Mouse (Mus musculus) liver, embryonic 11.5 days (tissue): ENCODE measurements around the gene Slc44a5. TPM values are rescaled to one million over a fixed set of nuclear protein-coding genes. Genes with fewer than 3 reads are reported as not detected.
"Not testable (repeated sequence)": the region's sequence is repeated elsewhere in the genome, so short reads cannot be mapped to it uniquely, and the experiment has no call there.

ENCODE experiments used
- ATAC-seq: fragments of 200-750 bp; cut with Nextera tagmentation; replicated peaks from 2 replicates; pipeline ENCODE4 v1.8.0; 2017; ENCODE audit warnings: moderate number of reproducible peaks, mild to moderate bottlenecking, moderate TSS enrichment, moderate library complexity; ENCODE audit not compliant: low FRiP score
- DNase-seq: peaks from one replicate; pipeline ENCODE4 v3.0.0-alpha.2; 2017; ENCODE audit warnings: low spot score
- H3K27ac ChIP-seq: fragments of 300-500 bp; sonication (generic); 2 replicates; pipeline ENCODE4 v1.5.1; 2014; ENCODE audit warnings: mild to moderate bottlenecking, low read depth, low read length, control low read depth
- H3K27me3 ChIP-seq: fragments of 300-500 bp; sonication (generic); replicated peaks from 2 replicates; pipeline ENCODE4 v1.6.1; 2014; ENCODE audit warnings: low read length, mixed read lengths; ENCODE audit not compliant: control insufficient read depth, insufficient read depth
- H3K36me3 ChIP-seq: fragments of 300-500 bp; sonication (generic); 2 replicates; pipeline ENCODE4 v1.6.1; 2014; ENCODE audit warnings: mild to moderate bottlenecking, low read length, moderate library complexity, mixed read lengths; ENCODE audit not compliant: control insufficient read depth, insufficient read depth
- H3K4me1 ChIP-seq: fragments of 300-500 bp; sonication (generic); replicated peaks from 2 replicates; pipeline ENCODE4 v1.6.1; 2014; ENCODE audit warnings: low read length, mixed read lengths; ENCODE audit not compliant: control insufficient read depth, insufficient read depth
- H3K4me2 ChIP-seq: fragments of 300-500 bp; sonication (generic); 2 replicates; pipeline ENCODE4 v1.6.1; 2014; ENCODE audit warnings: mild to moderate bottlenecking, control low read depth, moderate library complexity
- H3K4me3 ChIP-seq: fragments of 300-500 bp; sonication (generic); 2 replicates; pipeline ENCODE4 v1.5.1; 2014; ENCODE audit warnings: low read depth, low read length, control low read depth
- H3K9ac ChIP-seq: fragments of 300-500 bp; sonication (generic); 2 replicates; pipeline ENCODE4 v1.6.1; 2014; ENCODE audit warnings: low read depth, low read length, control low read depth
- H3K9me3 ChIP-seq: fragments of 300-500 bp; sonication (generic); 2 replicates; pipeline ENCODE4 v1.6.1; 2016; ENCODE audit warnings: low read length, inconsistent platforms, mixed read lengths; ENCODE audit not compliant: control insufficient read depth
- WGBS: fragments of 180-500 bp; shearing (Covaris S2); extraction: QIAGEN DNeasy Blood & Tissue Kit; methylation state at CpG from one replicate; pipeline ENCODE4 v1.1.7; 2014; 5-methylcytosine and 5-hydroxymethylcytosine counted together
- polyA plus RNA-seq: library from polyadenylated mRNA; unstranded; fragments of >200 nt; fragmentation: Nextera tagmentation; extraction: Ambion mirVana; gene quantifications from 2 replicates; pipeline ENCODE4 v1.2.1, GENCODE M21; 2014

The Slc44a5 gene
- polyA plus RNA-seq, 1 experiment from 2014 or later: 0.93 TPM

DNA sequence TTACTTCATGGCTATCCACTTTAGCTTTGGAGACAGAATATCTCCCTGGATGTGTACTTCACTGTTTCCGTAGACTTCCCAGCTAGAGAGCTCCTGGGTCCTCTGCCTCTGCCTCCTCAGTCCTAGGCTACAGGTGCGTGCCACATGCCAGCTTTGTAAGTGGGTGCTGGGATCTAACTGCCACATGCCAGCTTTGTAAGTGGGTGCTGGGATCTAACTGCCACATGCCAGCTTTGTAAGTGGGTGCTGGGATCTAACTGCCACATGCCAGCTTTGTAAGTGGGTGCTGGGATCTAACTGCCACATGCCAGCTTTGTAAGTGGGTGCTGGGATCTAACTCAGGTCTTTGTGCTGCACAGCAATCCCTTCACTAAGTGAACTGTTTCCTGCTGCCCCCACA lies 281.0 kb downstream of the Slc44a5 start:
- H3K36me3 ChIP-seq, ATAC-seq, H3K4me1 ChIP-seq, H3K27me3 ChIP-seq, H3K27ac ChIP-seq, DNase-seq, H3K4me3 ChIP-seq, H3K9me3 ChIP-seq, H3K9ac ChIP-seq, H3K4me2 ChIP-seq: not testable (repeated sequence)
- 78% methylated on average over 2 of the region's 2 CpGs for WGBS

DNA sequence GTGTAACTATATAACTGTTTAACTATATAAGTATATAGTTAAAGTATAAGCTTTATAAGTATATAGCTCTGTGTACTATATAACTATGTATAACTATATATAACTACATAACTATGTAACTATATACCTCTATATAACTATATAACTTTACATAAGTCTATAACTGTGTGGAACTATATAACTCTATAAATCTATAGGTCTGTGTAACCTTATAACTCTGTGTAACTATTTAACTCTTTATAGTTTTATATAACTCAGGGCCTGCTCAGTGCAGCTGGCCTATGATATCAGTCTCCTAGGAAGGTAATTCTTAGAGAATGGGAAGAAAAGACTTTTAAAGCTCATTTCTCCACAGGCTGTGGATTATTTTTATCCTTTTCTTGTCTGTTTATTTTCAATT lies 284.1 kb downstream of the Slc44a5 start:
- Histone ChIP-seq H3K4me1 (no peaks in the 10 kb centered on the region), H3K4me2 (no peak overlapping the region), H3K4me3 (no peak overlapping the region), H3K27ac (no peak overlapping the region), H3K36me3 (no peaks in the 10 kb centered on the region), H3K27me3 (no peaks in the 10 kb centered on the region), H3K9ac (no peak overlapping the region), H3K9me3 (no peaks in the 10 kb centered on the region)
- no peak for ATAC-seq
- no peak for DNase-seq

DNA sequence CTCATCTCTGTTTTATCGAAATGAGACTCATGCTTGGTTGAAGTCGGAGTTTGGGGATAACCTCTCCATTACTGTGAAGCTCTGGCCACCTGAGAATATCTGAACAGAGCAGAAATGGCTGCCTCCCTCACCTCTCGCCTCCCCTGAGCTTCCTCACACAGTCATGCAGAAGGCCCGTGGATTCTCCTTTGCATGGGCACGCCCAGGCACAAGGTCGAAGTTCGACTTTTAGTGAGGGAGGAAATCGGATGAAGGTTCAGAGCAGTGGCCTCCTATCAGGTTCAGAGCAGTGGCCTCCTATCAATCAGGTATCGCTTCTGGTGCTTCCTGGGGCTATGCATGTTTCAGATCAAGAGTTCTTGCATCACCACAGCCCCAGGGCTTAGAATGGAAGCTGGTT lies 295.1 kb downstream of the Slc44a5 start:
- no peaks in the 10 kb centered on the region for H3K9me3 ChIP-seq
- H3K27ac ChIP-seq: no peak overlapping the region
- H3K36me3 ChIP-seq: no peaks in the 10 kb centered on the region
- ATAC-seq: no peak
- no peaks in the 10 kb centered on the region for H3K27me3 ChIP-seq
- no peak for DNase-seq
- H3K4me2 ChIP-seq: no peak overlapping the region
- WGBS: 66% methylated on average over 9 of the region's 9 CpGs
- no peaks in the 10 kb centered on the region; the same call in 1 of the 2 replicates for H3K4me1 ChIP-seq
- no peak overlapping the region for H3K9ac ChIP-seq
- H3K4me3 ChIP-seq: no peak overlapping the region

DNA sequence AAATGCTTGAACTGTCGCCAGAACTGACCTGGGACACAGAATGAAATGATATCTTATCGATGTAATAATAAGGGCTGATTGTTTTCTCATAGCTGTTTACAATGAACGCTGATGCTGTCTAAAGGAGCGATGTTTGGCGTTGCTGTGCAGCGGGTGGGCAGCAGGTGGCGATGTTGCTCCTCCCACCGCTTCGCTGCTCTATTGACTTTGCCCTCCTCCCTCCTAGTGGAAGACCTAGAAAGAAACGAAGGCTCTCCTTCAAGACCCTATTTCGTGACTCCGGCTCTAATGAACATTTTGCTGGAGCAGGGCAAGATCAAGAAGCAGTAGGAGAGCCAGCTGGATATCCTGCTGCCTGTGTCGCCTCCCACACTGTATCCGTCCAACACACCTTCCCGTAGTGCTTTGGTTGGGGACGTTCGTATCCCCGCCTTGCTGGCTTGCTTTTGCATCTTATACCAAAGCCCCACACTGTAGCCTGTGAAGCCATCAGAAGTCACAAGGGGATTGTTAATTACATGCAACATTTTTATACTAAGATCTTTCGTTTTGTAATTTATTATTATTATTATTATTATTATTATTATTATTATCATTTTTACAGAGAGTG lies 296.6 kb downstream of the Slc44a5 start:
- Histone ChIP-seq H3K4me3 (no peak overlapping the region), H3K4me1 (no peaks in the 10 kb centered on the region; the same call in 1 of the 2 replicates), H3K9me3 (no peaks in the 10 kb centered on the region), H3K4me2 (peak overlapping the region; percentile 48; the same call in 1 of the 2 replicates), H3K27ac (no peak overlapping the region), H3K36me3 (no peaks in the 10 kb centered on the region), H3K9ac (no peak overlapping the region), H3K27me3 (no peaks in the 10 kb centered on the region)
- peak; percentile 62 for DNase-seq
- ATAC-seq: peak; percentile 57; the same call in 1 of the 2 replicates
- WGBS: 18% methylated on average over 19 of the region's 19 CpGs

DNA sequence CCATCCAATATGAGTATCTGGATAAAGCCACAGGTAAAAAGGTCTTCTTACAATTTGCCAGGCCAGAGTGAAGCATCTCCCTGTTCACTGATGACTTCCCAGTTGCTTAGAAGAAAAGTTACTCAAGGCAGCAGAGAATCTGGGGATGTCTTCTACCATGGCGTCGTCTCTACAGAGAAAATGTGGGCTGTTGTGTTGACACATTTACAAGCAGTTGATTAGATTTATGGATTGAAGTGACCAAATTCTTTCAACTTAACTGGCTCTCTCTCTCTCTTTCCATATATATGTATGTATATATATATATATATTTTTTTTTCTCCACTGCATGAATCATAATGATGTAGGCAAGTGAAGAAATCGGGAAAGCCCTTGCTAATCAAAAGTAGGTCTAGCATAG lies 301.4 kb downstream of the Slc44a5 start:
- Histone ChIP-seq H3K9me3 (no peaks in the 10 kb centered on the region), H3K27me3 (no peaks in the 10 kb centered on the region), H3K4me1 (no peaks in the 10 kb centered on the region; the same call in 1 of the 2 replicates), H3K4me2 (no peak overlapping the region), H3K4me3 (no peak overlapping the region), H3K9ac (no peak overlapping the region), H3K27ac (no peak overlapping the region), H3K36me3 (no peaks in the 10 kb centered on the region)
- ATAC-seq: no peak
- no peak for DNase-seq
- WGBS: 75% methylated on average over 3 of the region's 3 CpGs

DNA sequence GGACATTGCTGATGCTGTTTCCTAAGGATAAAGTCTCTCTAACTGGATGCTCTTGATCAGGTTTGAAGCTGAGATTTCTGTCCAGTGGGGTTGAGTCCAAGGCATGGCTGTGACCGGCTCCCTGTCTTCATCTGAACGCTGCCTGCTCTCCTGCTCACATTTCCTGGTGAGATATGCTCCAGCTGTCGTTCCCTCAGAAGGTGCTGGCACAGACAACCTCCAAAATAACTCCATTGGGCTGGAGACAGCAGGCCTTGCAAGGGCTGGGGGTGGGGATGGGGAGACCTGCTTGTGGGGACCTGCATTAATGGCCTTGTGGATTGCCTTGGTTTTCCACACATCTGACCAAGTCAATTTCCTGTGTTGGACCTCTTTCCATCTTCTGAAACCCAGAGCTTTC lies 311.0 kb downstream of the Slc44a5 start:
- ATAC-seq: no peak
- H3K4me3 ChIP-seq: no peak overlapping the region
- H3K9ac ChIP-seq: no peak overlapping the region
- H3K4me1 ChIP-seq: no peaks in the 10 kb centered on the region
- no peak overlapping the region for H3K4me2 ChIP-seq
- H3K27ac ChIP-seq: no peak overlapping the region
- WGBS: 42% methylated on average over 3 of the region's 3 CpGs
- no peaks in the 10 kb centered on the region for H3K27me3 ChIP-seq
- no peaks in the 10 kb centered on the region for H3K36me3 ChIP-seq
- no peak for DNase-seq
- H3K9me3 ChIP-seq: no peaks in the 10 kb centered on the region

DNA sequence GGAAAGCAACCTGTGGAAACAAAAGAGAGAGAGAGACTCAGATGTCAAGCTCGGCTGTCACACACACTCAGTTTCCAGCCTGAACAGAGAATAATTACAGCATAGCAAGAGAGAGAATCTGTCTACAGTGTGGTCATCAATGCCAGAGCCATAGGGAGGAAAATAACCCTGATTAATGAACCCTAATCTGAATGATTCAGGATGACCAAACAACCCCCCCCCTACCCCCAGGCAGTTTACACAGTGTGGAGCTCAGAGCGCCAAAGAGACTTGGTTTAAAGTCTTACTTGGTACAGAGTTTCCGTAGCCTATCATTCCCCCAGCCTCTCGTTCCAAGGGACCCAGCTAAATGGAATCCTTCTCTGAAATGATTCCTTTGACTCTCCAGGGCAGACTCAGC lies 312.1 kb downstream of the Slc44a5 start:
- 62% methylated on average over 4 of the region's 4 CpGs for WGBS
- Histone ChIP-seq H3K4me1 (no peaks in the 10 kb centered on the region), H3K27me3 (no peaks in the 10 kb centered on the region), H3K4me2 (no peak overlapping the region), H3K9me3 (no peaks in the 10 kb centered on the region), H3K9ac (no peak overlapping the region), H3K36me3 (no peaks in the 10 kb centered on the region), H3K4me3 (no peak overlapping the region), H3K27ac (no peak overlapping the region)
- DNase-seq (no peak), ATAC-seq (no peak)

DNA sequence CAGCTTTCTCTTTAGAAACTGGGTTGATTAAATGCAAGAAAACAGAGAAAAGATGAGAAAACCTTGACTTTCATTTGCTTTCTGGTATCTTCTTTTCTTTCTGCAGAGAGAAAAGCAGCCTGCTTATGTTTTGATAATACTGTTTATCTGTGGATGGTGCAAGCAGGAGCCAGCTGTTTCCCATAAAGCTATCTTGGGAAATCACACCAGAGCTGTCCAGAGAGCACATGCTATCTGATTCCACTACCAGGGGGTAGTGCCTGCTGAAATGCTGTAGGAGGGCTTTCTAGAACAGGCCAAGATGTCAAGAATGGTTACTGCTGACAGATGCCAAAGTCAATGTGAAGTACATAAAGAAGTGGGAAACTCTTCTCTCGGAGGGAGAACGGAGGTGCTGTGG lies 314.0 kb downstream of the Slc44a5 start:
- ATAC-seq: no peak; the same call in 1 of the 2 replicates
- no peak for DNase-seq
- WGBS: 73% methylated on average over 2 of the region's 2 CpGs
- Histone ChIP-seq H3K9me3 (no peaks in the 10 kb centered on the region), H3K36me3 (no peaks in the 10 kb centered on the region), H3K27ac (no peak overlapping the region), H3K4me2 (no peak overlapping the region), H3K27me3 (no peaks in the 10 kb centered on the region), H3K4me1 (no peaks in the 10 kb centered on the region), H3K9ac (no peak overlapping the region), H3K4me3 (no peak overlapping the region)

DNA sequence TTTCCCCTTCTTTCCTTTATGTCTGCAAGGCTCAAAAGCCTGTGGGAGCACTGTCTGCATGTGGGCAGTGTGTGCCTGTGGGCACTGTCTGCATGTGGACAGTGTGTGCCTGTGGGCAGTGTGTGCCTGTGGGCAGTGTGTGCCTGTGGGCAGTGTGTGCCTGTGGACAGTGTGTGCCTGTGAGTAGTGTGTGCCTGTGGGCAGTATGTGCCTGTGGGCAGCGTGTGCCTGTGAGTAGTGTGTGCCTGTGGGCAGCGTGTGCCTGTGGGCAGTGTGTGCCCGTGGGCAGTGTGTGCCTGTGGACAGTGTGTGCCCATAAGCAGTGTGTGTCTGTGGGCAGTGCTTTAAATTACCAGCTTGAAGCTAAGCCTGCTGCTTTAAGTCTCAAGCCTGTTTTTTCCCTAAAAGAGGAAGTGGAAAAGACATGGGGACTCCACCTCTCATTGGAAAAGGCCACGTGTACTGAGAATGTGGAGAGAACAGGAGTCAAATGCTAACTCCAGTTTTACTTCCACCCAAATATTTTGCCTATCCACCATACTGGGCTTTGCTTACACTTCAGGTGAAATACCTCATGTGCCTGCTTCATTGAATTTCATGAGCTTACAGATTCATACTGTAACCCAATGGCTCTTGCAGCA lies 315.3 kb downstream of the Slc44a5 start:
- H3K9ac ChIP-seq: no peak overlapping the region
- H3K36me3 ChIP-seq: no peaks in the 10 kb centered on the region
- H3K27ac ChIP-seq: no peak overlapping the region
- H3K4me2 ChIP-seq: no peak overlapping the region
- 70% methylated on average over 4 of the region's 4 CpGs for WGBS
- no peak overlapping the region for H3K4me3 ChIP-seq
- DNase-seq (no peak), ATAC-seq (no peak)
- H3K9me3 ChIP-seq: no peaks in the 10 kb centered on the region
- H3K4me1 ChIP-seq: no peaks in the 10 kb centered on the region
- H3K27me3 ChIP-seq: no peaks in the 10 kb centered on the region
